27 mouse cellular contexts compared by ENCODE assay signal in the genomic region with DNA sequence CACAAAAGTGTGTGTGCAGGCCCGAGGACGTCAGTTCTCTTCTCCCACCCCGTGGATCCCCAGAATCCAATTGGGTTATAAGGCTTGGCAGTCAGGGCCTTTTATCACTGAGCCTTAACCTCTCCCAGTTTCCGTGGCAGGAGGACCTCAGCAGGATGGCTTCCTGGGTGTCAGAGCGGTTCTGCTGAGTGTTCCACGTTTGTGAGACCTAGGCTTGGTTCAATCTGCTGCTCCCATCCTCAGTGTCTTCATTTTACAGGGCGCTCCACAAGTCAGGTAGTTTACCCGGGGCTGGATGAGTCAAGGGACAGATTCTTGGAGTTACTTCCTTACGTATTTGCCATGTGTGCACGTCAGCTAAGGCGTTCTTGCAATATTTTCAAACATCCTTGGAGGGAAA. TPM values are rescaled to one million over a fixed set of nuclear protein-coding genes. Genes with fewer than 3 reads are reported as not detected.
"Had no signal": no experiment of that assay in that cellular context is flagged by ENCODE, and none has a peak within 500 bp of the region (broad histone marks: within the 10 kb centered on the region; RNA-seq: fewer than 3 reads in every experiment).

No protein-coding gene starts in this region.

- H3K36me3 ChIP-seq: hindbrain, embryonic 15.5 days had no signal

- H3K4me2 ChIP-seq: heart, embryonic 13.5 days; heart, embryonic 15.5 days; hindbrain, embryonic 13.5 days; hindbrain, embryonic 15.5 days; kidney, embryonic 15.5 days; limb, embryonic 12.5 days had no signal

- H3K27ac ChIP-seq: heart, embryonic 10.5 days; heart, embryonic 13.5 days; heart, embryonic 15.5 days; kidney, embryonic 15.5 days; kidney, postnatal 0 days; limb, embryonic 12.5 days had no signal

- H3K4me1 ChIP-seq: heart, embryonic 10.5 days; heart, embryonic 13.5 days; heart, embryonic 15.5 days; kidney, embryonic 15.5 days; limb, embryonic 12.5 days had no signal

- H3K4me3 ChIP-seq: heart, embryonic 10.5 days; heart, embryonic 13.5 days; heart, embryonic 15.5 days; hindbrain, embryonic 13.5 days; hindbrain, embryonic 15.5 days; kidney, embryonic 15.5 days; limb, embryonic 12.5 days had no signal

- H3K27me3 ChIP-seq: heart, embryonic 13.5 days; heart, embryonic 15.5 days; hindbrain, embryonic 13.5 days; hindbrain, embryonic 15.5 days; kidney, embryonic 15.5 days; limb, embryonic 12.5 days had no signal

- H3K9ac ChIP-seq: forebrain, postnatal 0 days; heart, embryonic 13.5 days; heart, embryonic 15.5 days; hindbrain, embryonic 13.5 days; hindbrain, embryonic 15.5 days; kidney, embryonic 15.5 days; limb, embryonic 12.5 days had no signal

- DNase-seq: forebrain, postnatal 0 days; gastrocnemius, postnatal 14 days; gastrocnemius, postnatal 36 days; heart, adult 18-20 months; heart, postnatal 14 days; heart, postnatal 36 days; kidney, adult 11 months; kidney, adult 2 months; kidney, adult 9 months; kidney, postnatal 14 days; kidney, postnatal 36 days; layer of hippocampus, adult 9-11 months; layer of hippocampus, postnatal 36 days; left cerebral cortex, postnatal 4 days had no signal

- H3K9me3 ChIP-seq: heart, embryonic 10.5 days; heart, embryonic 13.5 days; heart, embryonic 15.5 days; hindbrain, embryonic 13.5 days; hindbrain, embryonic 15.5 days; kidney, embryonic 15.5 days; limb, embryonic 12.5 days had no signal

- ATAC-seq: forebrain, postnatal 0 days; hindbrain, postnatal 0 days; intestine, embryonic 16.5 days had no signal

RNA-seq across cellular contexts. Expression of a gene that starts 19.5 kb away (rescaled TPM):
- total RNA-seq: gastrocnemius, adult 18-20 months; gastrocnemius, adult 8-10 months; left cerebral cortex, adult 18-20 months had no signal
